Mouse (Mus musculus) small intestine, adult 2 months (tissue): ENCODE data around the gene Tnfsf10.

Source experiments
- CTCF ChIP-seq: fragments of 200-500 bp; IDR thresholded peaks from 2 replicates; pipeline ENCODE4 v1.5.1; 2012; ENCODE audit warnings: low read depth, mild to moderate bottlenecking, control low read depth, inconsistent platforms, low read length, moderate library complexity, mixed read lengths; ENCODE audit not compliant: insufficient replicate concordance, insufficient read length; ENCODE audit errors: extremely low read depth
- POLR2A ChIP-seq: fragments of 200-500 bp; IDR thresholded peaks from 2 replicates; pipeline ENCODE4 v1.6.1; 2012; ENCODE audit warnings: low read depth, mild to moderate bottlenecking, control low read depth, inconsistent platforms, low read length, moderate library complexity

GRCm38 (mm10) chr3:27272926-27273745, 43.7 kb upstream of the Tnfsf10 start:
- TF ChIP-seq CTCF (no peak), POLR2A (no peak)
